Mouse (Mus musculus): ENCODE results near the gene Nudt21. TPM values are rescaled to one million over a fixed set of nuclear protein-coding genes. Genes with fewer than 3 reads are reported as not detected.

Nudt21 gene
- total RNA-seq, 2 experiments from 2014 or later = 66.4 to 75.8 TPM

DNA sequence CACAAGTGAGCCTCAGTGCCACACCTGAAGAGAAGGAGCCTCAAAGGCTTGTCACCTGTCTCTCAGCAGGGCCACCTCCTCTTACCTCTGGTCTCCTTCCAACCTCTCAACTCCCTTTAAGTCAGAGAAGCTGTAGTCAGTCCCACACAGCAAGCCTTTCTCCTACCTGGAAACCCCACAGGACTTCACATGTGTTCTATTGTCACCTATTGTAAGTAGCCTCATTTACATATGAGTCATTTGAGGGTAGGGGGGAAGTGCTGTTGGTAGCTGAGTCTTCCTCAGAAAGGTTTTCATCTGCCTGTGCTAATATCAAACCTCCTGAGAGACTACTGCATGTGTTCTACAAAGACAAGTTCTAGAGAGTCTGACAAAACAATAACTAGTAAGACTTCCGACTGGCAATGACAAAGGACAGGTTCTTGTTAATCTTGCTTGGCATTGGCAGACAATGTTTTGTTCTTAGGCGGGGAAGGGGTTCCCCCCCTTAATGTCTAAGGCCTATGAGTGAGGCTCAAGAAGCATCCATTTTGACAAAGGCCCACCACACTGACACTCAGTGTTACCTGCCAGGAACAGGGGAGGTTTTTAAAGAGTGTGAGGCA, 26.6 kb downstream of the Nudt21 start:
- no peak for DNase-seq (ENCODE audit: extremely low spot score in 1 of 2, low spot score in 2 of 2)
- intact Hi-C loops (cut with DNase I) = no loop called here

- intact Hi-C loops (cut with DNase I) = no loop called here
- DNase-seq (ENCODE audit: extremely low spot score in 1 of 2, low spot score in 2 of 2) = no peak
These were observed 27.5 kb downstream of the Nudt21 start for GRCm38 (mm10) chr8:94009243-94009845.

- DNase-seq (ENCODE audit: extremely low spot score in 1 of 2, low spot score in 2 of 2) = no peak
- intact Hi-C loops (cut with DNase I) = no loop called here
These were observed 32.7 kb downstream of the Nudt21 start for GRCm38 (mm10) chr8:94004139-94004538.

DNA sequence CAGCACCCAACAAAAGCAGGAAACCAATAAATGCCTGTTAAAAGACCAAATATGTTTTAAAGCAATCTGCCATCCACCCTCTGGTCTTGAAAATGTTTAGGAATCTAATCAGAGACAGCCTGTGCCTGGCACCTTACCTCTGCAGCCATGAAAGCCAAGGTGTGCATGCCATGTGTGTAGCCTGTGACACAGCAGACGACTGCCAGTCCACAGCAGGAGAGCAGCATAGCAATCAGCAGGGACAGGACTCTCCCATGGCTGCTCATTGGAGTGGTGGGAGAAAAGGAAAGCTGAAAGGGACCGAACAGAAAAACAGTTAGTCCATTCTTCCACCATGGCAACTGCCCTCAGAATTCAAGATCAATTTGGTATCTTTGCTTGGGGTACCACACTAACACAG, 37.9 kb downstream of the Nudt21 start:
- no peak for DNase-seq (ENCODE audit: extremely low spot score in 1 of 2, low spot score in 2 of 2)

GRCm38 (mm10) chr8:93989739-93990138, 47.1 kb downstream of the Nudt21 start:
- intact Hi-C loops (cut with DNase I) = no loop called here
- no peak for DNase-seq (ENCODE audit: extremely low spot score in 1 of 2, low spot score in 2 of 2)

More for the DNA sequence above, 37.9 kb downstream of the Nudt21 start:
- intact Hi-C loops (cut with DNase I) = no loop called here

DNA sequence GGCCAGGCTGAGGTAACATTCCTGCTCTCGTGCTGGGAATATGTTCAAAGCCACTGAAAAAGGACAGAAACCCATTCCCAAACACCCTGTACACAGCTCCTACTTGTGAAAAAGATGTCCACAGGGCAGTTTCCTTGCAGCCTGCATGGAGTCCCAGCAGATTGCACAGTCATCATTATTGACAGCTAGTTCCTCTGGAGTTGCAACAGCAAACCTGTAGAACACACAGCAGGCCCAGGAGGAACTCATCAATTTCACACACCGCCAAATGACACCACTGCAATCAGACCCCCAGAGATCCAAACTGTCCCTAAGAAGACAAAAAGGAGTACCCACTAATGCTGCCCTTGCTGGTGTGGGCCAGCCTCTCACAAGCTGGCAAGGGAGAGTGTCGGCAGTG, 52.1 kb downstream of the Nudt21 start:
- intact Hi-C loops (cut with DNase I) = no loop called here
- no peak for DNase-seq (ENCODE audit: extremely low spot score in 1 of 2, low spot score in 2 of 2)

DNA sequence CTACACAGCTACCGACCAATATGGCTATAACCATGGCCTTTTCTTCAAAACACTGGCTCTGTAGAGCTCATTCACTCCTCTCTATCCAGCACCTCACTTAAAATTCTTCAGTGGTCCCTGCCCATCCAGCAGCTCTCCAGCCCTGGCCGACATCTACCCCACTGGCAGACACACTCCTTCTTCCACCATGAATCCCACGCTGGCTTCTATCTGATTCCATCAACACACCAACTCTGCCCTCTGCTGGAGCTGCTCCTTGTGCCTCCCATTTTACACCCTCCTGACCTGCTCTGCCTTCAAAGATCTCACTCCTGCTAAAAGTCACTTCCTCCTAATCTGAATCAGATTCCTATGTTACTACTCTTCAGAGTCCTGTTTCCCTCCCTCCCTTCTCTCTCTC, 53.0 kb downstream of the Nudt21 start:
- intact Hi-C loops (cut with DNase I) = no loop called here
- DNase-seq (ENCODE audit: extremely low spot score in 1 of 2, low spot score in 2 of 2) = no peak

DNA sequence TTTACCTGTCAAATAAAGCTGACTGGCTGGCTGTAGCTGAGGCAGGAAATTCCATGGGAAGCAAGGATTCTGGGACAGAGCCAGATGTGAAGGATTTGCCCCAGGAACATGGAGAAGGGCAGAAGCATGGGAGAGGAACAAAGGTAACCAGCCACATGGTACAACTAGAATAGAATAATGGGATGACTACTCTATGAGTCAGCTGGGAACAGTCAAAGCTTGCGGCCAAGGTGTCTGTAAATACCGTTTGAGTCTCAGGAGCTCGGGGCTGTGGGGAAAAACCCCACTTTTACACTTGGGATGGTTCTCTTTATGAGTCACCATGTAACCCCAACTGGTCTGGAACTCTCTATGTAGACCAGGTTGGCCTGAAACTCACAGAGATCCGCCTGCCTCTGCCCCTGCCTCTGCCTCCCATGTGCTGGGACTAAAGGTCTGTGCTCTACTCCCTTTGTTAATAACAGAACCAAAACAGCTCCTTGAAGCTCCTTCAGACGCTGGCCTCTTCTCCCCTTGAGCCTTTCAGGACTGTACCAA, 55.1 kb downstream of the Nudt21 start:
- DNase-seq (ENCODE audit: extremely low spot score in 1 of 2, low spot score in 2 of 2) = no peak
- intact Hi-C loops (cut with DNase I) = no loop called here

DNA sequence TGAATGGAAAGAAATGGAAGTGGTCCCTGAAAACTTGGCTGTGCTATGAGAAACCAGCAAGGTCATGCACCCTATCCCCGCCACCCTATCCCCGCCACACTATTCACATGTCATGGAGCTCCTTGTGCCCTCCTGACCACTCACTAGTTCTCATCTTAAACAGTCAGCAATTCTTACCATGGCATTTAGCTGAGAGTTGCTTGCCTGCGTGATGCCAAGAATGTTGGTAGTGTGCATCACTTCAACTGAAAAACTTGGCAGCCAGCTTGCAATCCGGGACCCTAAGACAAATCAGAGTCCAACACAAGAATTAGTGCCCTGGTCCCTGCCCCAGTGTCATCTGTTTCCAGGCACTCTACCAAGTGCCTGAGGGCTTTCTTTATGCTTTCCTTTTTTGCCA, 56.7 kb downstream of the Nudt21 start:
- no peak for DNase-seq (ENCODE audit: extremely low spot score in 1 of 2, low spot score in 2 of 2)
- intact Hi-C loops (cut with DNase I) = no loop called here

- no peak for DNase-seq (ENCODE audit: extremely low spot score in 1 of 2, low spot score in 2 of 2)
- intact Hi-C loops (cut with DNase I) = no loop called here
These were observed 60.2 kb downstream of the Nudt21 start for GRCm38 (mm10) chr8:93976446-93977211.

- DNase-seq (ENCODE audit: extremely low spot score in 1 of 2, low spot score in 2 of 2) = no peak
- intact Hi-C loops (cut with DNase I) = no loop called here
These were observed 61.5 kb downstream of the Nudt21 start for GRCm38 (mm10) chr8:93975358-93975757.

DNA sequence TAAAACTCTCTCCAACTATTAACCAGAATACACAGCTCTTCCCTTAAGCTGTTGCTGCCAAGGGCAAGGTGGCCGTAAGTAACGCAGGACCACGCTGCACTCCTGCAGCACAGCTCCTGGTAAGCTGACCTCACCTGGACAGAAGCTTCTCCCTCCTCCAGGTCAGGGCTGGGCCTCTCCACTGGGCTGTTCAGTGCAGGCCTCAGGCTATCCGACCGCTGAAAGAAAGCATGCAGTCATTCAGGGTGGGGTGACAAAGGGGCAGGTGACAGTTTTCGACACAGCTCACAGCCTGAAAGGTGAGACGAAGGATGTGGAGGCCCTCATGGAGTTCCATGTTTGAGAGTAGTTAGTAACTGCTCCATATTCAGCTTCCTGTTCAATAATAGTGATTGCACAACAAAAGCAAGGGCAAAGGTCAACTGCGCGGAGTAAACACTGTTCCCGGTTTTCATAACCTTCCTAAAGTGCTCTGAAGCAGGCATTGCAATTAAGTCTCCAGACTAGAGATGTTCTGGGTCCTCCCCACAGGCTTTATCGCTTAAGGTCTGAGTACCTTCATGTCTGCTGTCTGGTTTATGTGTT, 62.1 kb downstream of the Nudt21 start:
- intact Hi-C loops (cut with DNase I) = no loop called here
- no peak for DNase-seq (ENCODE audit: extremely low spot score in 1 of 2, low spot score in 2 of 2)

DNA sequence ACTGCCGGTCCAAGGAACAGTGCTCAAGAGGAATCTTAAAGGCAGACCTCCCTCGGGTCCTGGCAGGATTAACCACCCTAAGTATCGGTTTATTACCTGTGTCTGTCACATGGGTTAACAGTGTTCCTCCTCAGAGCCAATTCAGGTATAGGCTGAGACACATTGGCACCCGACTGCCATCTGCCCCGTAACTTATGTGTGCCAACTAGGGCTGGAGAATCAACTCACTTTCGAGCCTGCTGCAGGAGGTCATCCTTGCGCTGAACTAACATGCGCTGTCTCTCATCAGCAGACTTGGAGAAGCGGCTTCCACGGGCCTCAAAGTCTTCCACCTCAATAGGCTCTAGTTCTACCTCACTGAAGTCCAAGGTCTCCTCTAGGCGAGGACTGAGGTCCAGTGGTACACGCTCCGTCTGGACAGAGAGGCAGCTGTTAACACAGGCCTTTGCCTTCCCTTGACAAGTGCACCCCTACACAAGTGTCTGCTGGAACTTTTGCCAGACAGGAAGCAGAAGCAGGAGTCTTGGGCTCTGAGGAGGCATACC, 62.9 kb downstream of the Nudt21 start:
- intact Hi-C loops (cut with DNase I) = no loop called here
- DNase-seq (ENCODE audit: extremely low spot score in 1 of 2, low spot score in 2 of 2) = no peak

DNA sequence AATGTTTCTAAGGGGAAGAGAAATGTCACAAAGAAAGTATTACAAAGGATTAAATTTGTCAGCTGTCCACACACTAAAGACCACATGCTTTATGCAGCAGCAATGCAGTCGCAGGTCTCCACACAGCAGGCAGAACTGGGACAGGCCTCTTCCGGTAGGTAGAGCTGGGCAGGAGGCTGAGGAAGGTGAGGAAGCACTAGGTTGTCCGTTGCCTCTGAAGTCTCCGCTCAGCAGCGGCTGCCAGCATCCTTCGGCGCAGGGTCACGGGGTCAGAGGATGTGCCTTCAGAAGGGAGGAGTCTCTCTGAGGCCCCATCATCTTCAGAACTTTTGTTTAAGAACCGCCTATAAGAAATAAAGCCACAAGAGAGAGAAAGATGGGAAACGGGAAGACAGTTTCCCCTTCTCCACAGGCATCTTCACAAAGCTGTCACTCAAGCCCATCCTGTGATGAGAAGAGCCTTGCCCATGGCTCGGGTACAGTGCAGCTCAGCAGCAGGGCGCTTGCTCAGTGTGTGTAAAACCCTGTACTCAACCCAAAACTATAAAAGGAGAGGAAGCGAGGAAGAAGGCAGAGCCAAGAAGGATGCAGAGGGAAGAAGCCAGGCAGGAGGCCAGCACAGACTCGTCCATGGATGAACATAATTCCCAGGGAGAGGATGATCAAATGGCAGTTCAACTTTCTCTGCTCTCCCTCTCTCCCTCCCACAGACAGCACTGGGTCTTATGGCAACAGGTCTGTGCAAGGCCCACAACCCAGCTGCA, 63.7 kb downstream of the Nudt21 start:
- intact Hi-C loops (cut with DNase I) = no loop called here
- DNase-seq (ENCODE audit: extremely low spot score in 1 of 2, low spot score in 2 of 2) = no peak

- intact Hi-C loops (cut with DNase I) = no loop called here
- DNase-seq (ENCODE audit: extremely low spot score in 1 of 2, low spot score in 2 of 2) = no peak
These were observed 64.6 kb downstream of the Nudt21 start for GRCm38 (mm10) chr8:93972211-93972610.

DNA sequence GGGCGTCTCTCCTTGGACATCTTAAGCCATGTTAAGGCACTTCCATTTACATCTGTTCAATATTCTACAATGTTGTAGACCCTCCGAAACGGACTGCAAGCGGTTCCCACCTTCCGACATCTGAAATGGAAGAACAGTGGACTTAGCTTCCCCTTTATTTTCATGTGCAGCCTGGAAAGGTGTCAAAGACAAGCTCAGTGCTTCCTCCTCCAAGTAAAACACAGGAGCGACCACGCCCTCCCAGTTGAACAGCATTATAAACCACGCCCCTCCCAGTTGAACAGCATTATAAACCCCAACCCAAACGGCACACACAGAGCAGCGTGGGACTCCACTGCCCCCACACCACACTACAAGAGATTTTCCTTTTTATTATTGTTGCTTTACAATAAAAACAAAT, 65.4 kb downstream of the Nudt21 start:
- DNase-seq (ENCODE audit: extremely low spot score in 1 of 2, low spot score in 2 of 2) = no peak
- intact Hi-C loops (cut with DNase I) = no loop called here

GRCm38 (mm10) chr8:93969626-93970340, 67.0 kb downstream of the Nudt21 start:
- no peak for DNase-seq (ENCODE audit: extremely low spot score in 1 of 2, low spot score in 2 of 2)
- intact Hi-C loops (cut with DNase I) = no loop called here

- DNase-seq (ENCODE audit: extremely low spot score in 1 of 2, low spot score in 2 of 2) = no peak
- intact Hi-C loops (cut with DNase I) = no loop called here
These were observed 68.5 kb downstream of the Nudt21 start for GRCm38 (mm10) chr8:93968293-93968692.
